Mouse (Mus musculus): ENCODE measurements at regions not wholly inside any gene's neighbourhood (a gene's known extent, or its start where the extent isn't known, plus 50 kb on each side); places are given as distances from the start of the nearest gene placed in this dataset.

DNA sequence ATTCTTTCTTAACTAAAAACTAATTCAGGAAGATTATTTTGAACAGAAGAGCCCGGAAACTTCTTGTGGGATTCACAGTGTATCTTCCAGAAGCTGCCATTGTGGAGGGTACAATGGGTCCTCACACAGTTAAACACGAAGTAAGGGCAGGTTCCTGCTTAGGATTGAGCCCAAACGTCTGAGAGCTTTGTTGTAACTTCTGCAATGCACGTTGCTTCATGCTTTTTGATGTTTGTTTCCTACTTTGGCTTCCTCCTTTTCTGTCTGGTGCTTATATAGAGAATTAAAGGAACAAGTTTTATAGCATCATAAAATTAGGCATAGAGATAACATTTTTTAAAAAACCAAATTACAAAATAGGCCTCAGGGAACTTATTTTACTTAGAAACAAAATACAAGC, 235.3 kb upstream of the Chl1 start:
- no peak for TF ChIP-seq CTCF (IDR thresholded peaks at IDR 0.05; ENCODE audit: borderline replicate concordance, insufficient read depth, low read length)
- TF ChIP-seq POLR2A (IDR thresholded peaks at IDR 0.05; ENCODE audit: low read depth, low read length), result no peak
